In genomic region chr11:57524597-57524996, GRCm38 (mm10) we compare ENCODE assay signal across 13 mouse cellular contexts. TPM values are rescaled to one million over a fixed set of nuclear protein-coding genes. Genes with fewer than 3 reads are reported as not detected.
DNase-seq lines count a peak whose midpoint lies in the region; ATAC-seq and TF ChIP-seq lines count a peak whose summit lies in the region.
"Had no signal": no experiment of that assay in that cellular context is flagged by ENCODE, and none has a peak within 500 bp of the region (broad histone marks: within the 10 kb centered on the region; RNA-seq: fewer than 3 reads in every experiment).

No protein-coding gene starts in this region.

- H3K9me3 ChIP-seq in kidney, embryonic 16.5 days (ENCODE audit: low read length): no peaks in the 10 kb centered on the region
- H3K9me3 ChIP-seq: limb, embryonic 12.5 days; neural tube, embryonic 12.5 days had no signal

- no peak overlapping the region for H3K27ac ChIP-seq in kidney, embryonic 16.5 days (ENCODE audit: low read length)
- 0 out of 2 replicates have a peak overlapping the region, but pooled peaks have one; percentile 5 for H3K27ac ChIP-seq in bone marrow macrophage, adult 2 months (ENCODE audit: insufficient read depth, low read depth, low read length)
- H3K27ac ChIP-seq: limb, embryonic 12.5 days; neural tube, embryonic 12.5 days had no signal

- H3K4me3 ChIP-seq in kidney, embryonic 16.5 days (ENCODE audit: low read length): no peak overlapping the region
- no peak overlapping the region for H3K4me3 ChIP-seq in bone marrow macrophage, adult 2 months (ENCODE audit: insufficient read depth, low read length)
- H3K4me3 ChIP-seq: limb, embryonic 12.5 days; neural tube, embryonic 12.5 days had no signal

- no peak for ATAC-seq in kidney, embryonic 16.5 days (ENCODE audit: low FRiP score, low TSS enrichment)
- ATAC-seq: midbrain, embryonic 16.5 days had no signal

- no peak for TF ChIP-seq CTCF in bone marrow macrophage, adult 2 months (IDR thresholded peaks at IDR 0.05; ENCODE audit: low read depth, low read length)

- peaks cover 7% of the 10 kb centered on the region for H3K36me3 ChIP-seq in kidney, embryonic 16.5 days (ENCODE audit: insufficient read depth, low read length)

- no peak overlapping the region for H3K4me2 ChIP-seq in kidney, embryonic 16.5 days (replicated peaks; ENCODE audit: low read depth, low read length)
- H3K4me2 ChIP-seq: limb, embryonic 12.5 days; neural tube, embryonic 12.5 days had no signal

- peaks cover 4% of the 10 kb centered on the region for H3K4me1 ChIP-seq in kidney, embryonic 16.5 days (ENCODE audit: insufficient read depth, low read length)
- peaks cover 26% of the 10 kb centered on the region for H3K4me1 ChIP-seq in bone marrow macrophage, adult 2 months (ENCODE audit: control insufficient read depth, insufficient read depth, low read length)
- H3K4me1 ChIP-seq: limb, embryonic 12.5 days; neural tube, embryonic 12.5 days had no signal

- TF ChIP-seq POLR2A in bone marrow macrophage, adult 2 months (IDR thresholded peaks at IDR 0.05; ENCODE audit: borderline replicate concordance, low read depth, low read length): no peak

- H3K27me3 ChIP-seq in kidney, embryonic 16.5 days (ENCODE audit: insufficient read depth, low read length): no peaks in the 10 kb centered on the region
- H3K27me3 ChIP-seq: limb, embryonic 12.5 days; neural tube, embryonic 12.5 days had no signal

- H3K9ac ChIP-seq in kidney, embryonic 16.5 days (replicated peaks; ENCODE audit: low read length): no peak overlapping the region
- H3K9ac ChIP-seq: limb, embryonic 12.5 days; neural tube, embryonic 12.5 days had no signal

- peak; percentile 9 for DNase-seq in gastrocnemius, adult 18-20 months (ENCODE audit: low spot score)
- no peak for DNase-seq in gastrocnemius, postnatal 10 days
- peak; percentile 18 for DNase-seq in kidney, adult 9 months
- peak; percentile 18 to 47 for DNase-seq in kidney, postnatal 25 days
- DNase-seq in MN1 (ENCODE audit: low spot score): no peak
- no peak for DNase-seq in c-Kit-positive CD71-positive TER-119-positive erythroid progenitor cells, embryonic 14.5 days (ENCODE audit: low spot score)
- DNase-seq: adrenal gland, postnatal 36 days; cerebellum, adult 18-20 months had no signal

RNA-seq across cellular contexts. Expression of gene Mfap3, which starts 6.1 kb away (rescaled TPM):
- total RNA-seq in gastrocnemius, adult 18-20 months (2021): 1 to 10 TPM; 7.0 to 8.3 TPM
- 10 to 100 TPM; 16.1 to 18.4 TPM for total RNA-seq in gastrocnemius, postnatal 10 days (2021)
- polyA plus RNA-seq in kidney, embryonic 16.5 days (2015; fragmentation: Nextera tagmentation; extraction: Ambion mirVana): 50.7 and 51.3 TPM in 2 replicates
- 47.4 and 57.1 TPM in 2 replicates for polyA plus RNA-seq in bone marrow macrophage, adult 2 months (2012; ENCODE audit: insufficient read depth, insufficient read length, missing spikeins)

RNA-seq across cellular contexts. Expression of gene Fam114a2, which starts 6.2 kb away (rescaled TPM):
- total RNA-seq in gastrocnemius, adult 18-20 months (2021): 10 to 100 TPM; 47.5 to 50.2 TPM
- total RNA-seq in gastrocnemius, postnatal 10 days (2021): 10 to 100 TPM; 38.3 to 45.4 TPM
- polyA plus RNA-seq in kidney, embryonic 16.5 days (2015; fragmentation: Nextera tagmentation; extraction: Ambion mirVana): 87.2 and 96.8 TPM in 2 replicates
- polyA plus RNA-seq in bone marrow macrophage, adult 2 months (2012; ENCODE audit: insufficient read depth, insufficient read length, missing spikeins): 41.4 and 49.8 TPM in 2 replicates

Comparison
In these comparisons a context has a peak if more than half of its experiments do, and no peak if none do; other contexts are left out.
1. DNase-seq: peak in gastrocnemius, adult 18-20 months (single experiment), kidney, adult 9 months (single experiment) and kidney, postnatal 25 days (2 of 2); none in gastrocnemius, postnatal 10 days (single experiment), MN1 (single experiment) and c-Kit-positive CD71-positive TER-119-positive erythroid progenitor cells, embryonic 14.5 days (single experiment).